Mouse (Mus musculus) limb, embryonic 10.5 days (tissue): Measurements from ENCODE around the gene Gm28919. TPM values are rescaled to one million over a fixed set of nuclear protein-coding genes. Genes with fewer than 3 reads are reported as not detected.
"Not testable (repeated sequence)": the region's sequence is repeated elsewhere in the genome, so short reads cannot be mapped to it uniquely, and the experiment has no call there.

ENCODE experiments used
- DNase-seq: peaks from one replicate; pipeline ENCODE4 v3.0.0-alpha.2; 2017; ENCODE audit warnings: low spot score
- H3K27ac ChIP-seq: fragments of 300-500 bp; sonication (generic); 2 replicates; pipeline ENCODE4 v1.5.1; 2016; ENCODE audit warnings: mild to moderate bottlenecking
- H3K27me3 ChIP-seq: fragments of 300-500 bp; sonication (generic); 2 replicates; pipeline ENCODE4 v1.6.1; 2016; ENCODE audit warnings: low read depth, mild to moderate bottlenecking; ENCODE audit not compliant: poor library complexity, severe bottlenecking
- H3K36me3 ChIP-seq: fragments of 300-500 bp; sonication (generic); 2 replicates; pipeline ENCODE4 v1.6.1; 2016; ENCODE audit warnings: mild to moderate bottlenecking, moderate library complexity
- H3K4me1 ChIP-seq: fragments of 300-500 bp; sonication (generic); 2 replicates; pipeline ENCODE4 v1.6.1; 2016
- H3K4me3 ChIP-seq: fragments of 300-500 bp; sonication (generic); 2 replicates; pipeline ENCODE4 v1.5.1; 2016; ENCODE audit warnings: mild to moderate bottlenecking, moderate library complexity
- H3K9me3 ChIP-seq: fragments of 300-500 bp; sonication (generic); replicated peaks from 2 replicates; pipeline ENCODE4 v1.6.1; 2016; ENCODE audit warnings: mild to moderate bottlenecking
- WGBS: fragments of 180-500 bp; shearing (Covaris S2); methylation state at CpG from one replicate; pipeline ENCODE4 v1.1.7; 2016; 5-methylcytosine and 5-hydroxymethylcytosine counted together
- polyA plus RNA-seq: library from polyadenylated mRNA; unstranded; fragments of >200 nt; fragmentation: Nextera tagmentation; extraction: Ambion mirVana; gene quantifications from 2 replicates; pipeline ENCODE4 v1.2.1, GENCODE M21; 2016

Gene Gm28919
- not detected in 2 replicates for polyA plus RNA-seq

- DNase-seq, H3K36me3 ChIP-seq, H3K9me3 ChIP-seq, H3K27ac ChIP-seq, H3K4me1 ChIP-seq, H3K4me3 ChIP-seq, H3K27me3 ChIP-seq: not testable (repeated sequence)
- 100% methylated on average over 1 of the region's 7 CpGs for WGBS
These were observed at the start of gene Gm28919 for GRCm38 (mm10) chrY:6583246-6583645. Gm28919 (plus strand) TSS chrY:6583546.

Other genes starting within 250 kb of the Gm28919 start
- gene Gm21719, start 99.3 kb downstream of the Gm28919 start, polyA plus RNA-seq: not detected in 2 replicates